Mouse (Mus musculus) forebrain, embryonic 13.5 days (tissue): ENCODE measurements at regions not wholly inside any gene's neighbourhood (a gene's known extent, or its start where the extent isn't known, plus 50 kb on each side); places are given as distances from the start of the nearest gene placed in this dataset.

ENCODE experiments used
- ATAC-seq: fragments of 200-750 bp; cut with Nextera tagmentation; 2 replicates; pipeline ENCODE4 v1.8.0; 2017
- H3K27ac ChIP-seq: fragments of 300-500 bp; sonication (generic); 2 replicates; pipeline ENCODE4 v1.5.1; 2015; ENCODE audit warnings: inconsistent platforms, mild to moderate bottlenecking, moderate library complexity
- H3K27me3 ChIP-seq: fragments of 300-500 bp; sonication (generic); 2 replicates; pipeline ENCODE4 v1.6.1; 2015; ENCODE audit warnings: mild to moderate bottlenecking, inconsistent platforms
- H3K36me3 ChIP-seq: fragments of 300-500 bp; sonication (generic); 2 replicates; pipeline ENCODE4 v1.6.1; 2015; ENCODE audit warnings: mild to moderate bottlenecking, inconsistent platforms; ENCODE audit not compliant: poor library complexity, severe bottlenecking
- H3K4me1 ChIP-seq: fragments of 300-500 bp; sonication (generic); 2 replicates; pipeline ENCODE4 v1.6.1; 2015; ENCODE audit warnings: inconsistent platforms
- H3K4me2 ChIP-seq: fragments of 300-500 bp; sonication (generic); 2 replicates; pipeline ENCODE4 v1.6.1; 2015; ENCODE audit warnings: inconsistent platforms, mild to moderate bottlenecking, moderate library complexity
- H3K4me3 ChIP-seq: fragments of 300-500 bp; sonication (generic); 2 replicates; pipeline ENCODE4 v1.5.1; 2015; ENCODE audit warnings: mild to moderate bottlenecking, inconsistent platforms
- H3K9ac ChIP-seq: fragments of 300-500 bp; sonication (generic); 2 replicates; pipeline ENCODE4 v1.6.1; 2015; ENCODE audit warnings: mild to moderate bottlenecking, inconsistent platforms
- H3K9me3 ChIP-seq: fragments of 300-500 bp; sonication (generic); replicated peaks from 2 replicates; pipeline ENCODE4 v1.6.1; 2016; ENCODE audit warnings: inconsistent platforms
- WGBS: fragments of 180-500 bp; shearing (Covaris S2); methylation state at CpG from one replicate; pipeline ENCODE4 v1.1.7; 2015; 5-methylcytosine and 5-hydroxymethylcytosine counted together

DNA sequence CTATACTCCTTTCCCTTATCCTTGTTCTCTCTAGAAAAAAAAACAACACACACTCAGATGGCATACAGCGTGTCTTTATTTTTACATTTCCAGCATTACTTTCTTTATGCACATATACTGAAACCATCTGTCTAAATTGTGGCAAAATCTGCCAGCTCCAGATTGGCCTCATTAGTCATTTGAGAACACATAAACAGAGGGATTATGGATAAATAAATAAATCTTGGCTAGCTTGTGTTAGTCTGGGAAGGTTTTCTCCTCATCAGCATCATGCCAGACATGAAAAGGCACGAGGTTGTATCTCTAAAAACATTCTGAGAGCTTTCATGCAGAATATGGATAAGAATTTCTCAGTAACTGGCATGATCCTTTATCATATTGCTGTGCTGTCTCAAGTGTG, 1369.1 kb downstream of the Slc22a22 start:
- Histone ChIP-seq H3K4me1 (no peaks in the 10 kb centered on the region), H3K27ac (no peak overlapping the region; the same call in 1 of the 2 replicates), H3K9me3 (no peaks in the 10 kb centered on the region), H3K27me3 (no peaks in the 10 kb centered on the region), H3K9ac (no peak overlapping the region), H3K36me3 (no peaks in the 10 kb centered on the region), H3K4me2 (no peak overlapping the region), H3K4me3 (no peak overlapping the region)
- peak; percentile 90 for ATAC-seq
- WGBS: 65% methylated on average over 2 of the region's 2 CpGs

DNA sequence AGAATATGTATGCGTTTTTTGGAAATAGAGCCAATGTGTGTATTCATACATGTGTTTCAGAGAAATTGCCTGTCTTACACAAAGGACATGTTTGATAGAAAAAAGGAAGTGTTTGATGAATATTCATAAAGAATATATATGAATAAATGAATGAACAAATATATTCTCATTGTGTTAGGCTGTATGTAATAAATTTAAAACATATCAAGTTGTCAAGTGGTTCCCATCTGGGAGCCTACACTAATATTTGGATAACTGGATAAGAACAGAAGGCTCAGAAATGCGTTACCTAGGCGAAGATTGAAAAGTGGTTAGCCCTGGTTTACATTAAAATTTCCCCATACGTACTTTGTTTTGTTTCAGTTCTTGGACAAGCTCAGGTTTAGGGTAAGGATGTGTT, 1369.7 kb downstream of the Slc22a22 start:
- H3K9me3 ChIP-seq: no peaks in the 10 kb centered on the region
- H3K36me3 ChIP-seq: no peaks in the 10 kb centered on the region
- H3K4me3 ChIP-seq: no peak overlapping the region
- no peaks in the 10 kb centered on the region for H3K27me3 ChIP-seq
- peak; percentile 64; the same call in 1 of the 2 replicates for ATAC-seq
- no peak overlapping the region for H3K27ac ChIP-seq
- H3K9ac ChIP-seq: no peak overlapping the region
- H3K4me1 ChIP-seq: no peaks in the 10 kb centered on the region
- no peak overlapping the region for H3K4me2 ChIP-seq
- 83% methylated on average over 4 of the region's 4 CpGs for WGBS

DNA sequence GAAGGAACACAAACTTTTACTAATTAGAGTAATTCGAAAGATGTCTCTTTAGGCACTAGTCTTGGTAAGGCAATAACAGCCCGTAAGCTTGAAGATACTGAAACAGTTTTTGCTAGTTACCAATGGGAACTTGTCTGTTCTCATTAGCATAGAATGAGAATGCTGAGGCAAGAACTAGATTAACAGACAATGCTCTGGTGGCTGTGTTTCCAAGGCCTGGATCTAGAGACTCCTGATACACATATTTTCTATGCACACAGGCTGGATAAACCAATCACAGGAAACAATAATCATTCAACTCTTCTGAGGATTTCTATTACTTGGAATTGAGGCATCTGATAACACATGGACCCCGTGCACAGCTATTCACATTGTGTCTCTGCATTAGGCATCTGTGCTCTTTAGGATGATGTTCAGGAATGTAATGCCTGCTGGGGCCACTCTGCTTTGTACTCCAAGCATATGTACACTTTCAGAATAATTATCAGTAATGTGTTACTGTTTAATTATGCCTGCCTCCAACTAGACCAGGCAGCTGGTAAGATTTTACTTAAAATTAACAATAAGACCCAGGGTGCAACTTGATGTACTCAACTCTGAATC, 1377.2 kb downstream of the Slc22a22 start:
- no peaks in the 10 kb centered on the region for H3K9me3 ChIP-seq
- H3K4me1 ChIP-seq: no peaks in the 10 kb centered on the region
- H3K27me3 ChIP-seq: no peaks in the 10 kb centered on the region
- H3K27ac ChIP-seq: no peak overlapping the region
- H3K36me3 ChIP-seq: no peaks in the 10 kb centered on the region
- 84% methylated on average over 3 of the region's 3 CpGs for WGBS
- H3K4me2 ChIP-seq: no peak overlapping the region
- no peak overlapping the region for H3K4me3 ChIP-seq
- no peak for ATAC-seq
- H3K9ac ChIP-seq: no peak overlapping the region

DNA sequence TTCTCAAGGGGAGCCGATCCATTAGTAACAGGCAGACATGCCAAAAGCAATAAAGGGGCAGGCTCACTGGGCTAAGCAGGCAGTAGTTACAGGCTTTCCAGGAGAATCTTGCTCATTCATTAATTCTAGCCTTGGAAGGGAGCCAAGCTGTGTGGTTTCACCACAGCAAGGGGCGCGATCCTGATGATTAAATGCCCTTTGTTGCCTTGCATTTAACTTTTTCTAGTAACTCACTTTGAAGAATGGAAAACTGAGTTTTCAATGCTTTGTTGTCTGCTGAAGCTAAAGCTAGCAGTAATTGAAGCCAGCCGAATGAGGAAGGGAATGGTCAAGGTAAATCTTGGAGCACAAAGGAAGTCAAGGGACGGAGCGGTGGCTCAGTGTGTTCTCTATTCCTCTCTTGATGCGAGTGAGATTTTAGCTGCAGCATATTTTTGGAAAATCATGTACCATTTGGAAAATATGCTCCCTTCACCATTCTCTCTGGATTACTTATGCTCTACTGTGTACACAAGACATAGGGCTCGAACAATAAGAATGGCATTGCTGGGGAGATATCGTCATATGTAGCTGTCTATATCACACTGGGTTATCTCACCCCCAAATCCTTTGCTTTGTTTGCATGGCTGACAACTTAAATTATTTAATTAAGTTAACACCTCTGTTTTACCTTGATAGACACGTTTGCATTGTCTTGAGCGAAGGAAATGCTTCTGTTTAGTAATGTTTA, 1399.4 kb downstream of the Slc22a22 start:
- H3K27me3 ChIP-seq: no peaks in the 10 kb centered on the region
- H3K4me3 ChIP-seq: no peak overlapping the region
- H3K4me1 ChIP-seq: peaks cover 10% of the 10 kb centered on the region
- peak overlapping the region; percentile 49 for H3K4me2 ChIP-seq
- no peaks in the 10 kb centered on the region for H3K36me3 ChIP-seq
- no peak overlapping the region for H3K9ac ChIP-seq
- peak; percentile 92 for ATAC-seq
- 23% methylated on average over 11 of the region's 11 CpGs for WGBS
- H3K27ac ChIP-seq: no peak overlapping the region
- H3K9me3 ChIP-seq: no peaks in the 10 kb centered on the region

DNA sequence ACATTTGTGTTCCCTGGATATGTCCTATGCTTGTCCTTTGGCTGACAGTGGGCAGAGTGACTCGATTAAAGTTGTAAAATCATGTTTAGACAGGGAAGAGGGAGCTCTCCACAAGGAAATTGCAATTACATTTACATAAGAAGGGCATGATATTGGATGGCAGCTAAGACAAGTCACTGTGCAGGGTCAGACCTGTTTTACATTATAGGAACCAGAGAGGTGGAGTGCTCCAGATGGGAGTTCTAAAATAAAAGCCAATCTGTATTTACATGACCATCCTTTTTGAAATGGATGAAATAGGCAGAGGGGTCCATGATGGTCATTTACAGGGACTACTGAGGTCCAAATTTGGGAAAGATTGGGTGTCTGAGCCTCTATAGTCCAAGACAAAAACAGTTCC, 1400.3 kb downstream of the Slc22a22 start:
- Histone ChIP-seq H3K36me3 (no peaks in the 10 kb centered on the region), H3K4me2 (no peak overlapping the region), H3K9ac (no peak overlapping the region), H3K9me3 (peaks cover 4% of the 10 kb centered on the region; the same call in 1 of the 2 replicates), H3K27ac (no peak overlapping the region), H3K27me3 (no peaks in the 10 kb centered on the region), H3K4me1 (peaks cover 10% of the 10 kb centered on the region), H3K4me3 (no peak overlapping the region)
- ATAC-seq: no peak
- WGBS: 60% methylated on average over 1 of the region's 1 CpGs

DNA sequence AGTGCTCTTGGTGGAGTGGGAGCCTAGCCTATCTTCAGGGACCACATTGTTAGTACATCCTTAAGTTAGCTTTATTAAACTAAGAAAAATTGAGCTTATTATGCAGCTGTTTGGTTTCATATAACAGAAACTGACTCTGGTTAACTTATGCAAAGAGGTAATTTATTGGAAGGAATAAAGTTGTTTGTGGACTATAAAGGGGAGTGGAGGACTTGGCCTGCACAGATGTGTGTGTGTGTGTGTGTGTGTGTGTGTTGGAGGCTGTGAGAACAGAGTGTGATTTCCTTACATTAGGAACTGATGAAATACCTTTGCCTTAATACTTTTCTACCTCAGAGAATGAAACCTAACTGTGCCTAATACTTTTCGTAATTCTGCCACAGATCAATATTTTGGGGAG, 1400.7 kb downstream of the Slc22a22 start:
- H3K4me2 ChIP-seq: no peak overlapping the region
- H3K4me3 ChIP-seq: no peak overlapping the region
- H3K9me3 ChIP-seq: peaks cover 4% of the 10 kb centered on the region; the same call in 1 of the 2 replicates
- no peak overlapping the region for H3K27ac ChIP-seq
- no peak for ATAC-seq
- peaks cover 10% of the 10 kb centered on the region for H3K4me1 ChIP-seq
- WGBS: 93% methylated on average over 1 of the region's 1 CpGs
- no peaks in the 10 kb centered on the region for H3K27me3 ChIP-seq
- no peaks in the 10 kb centered on the region for H3K36me3 ChIP-seq
- no peak overlapping the region for H3K9ac ChIP-seq

DNA sequence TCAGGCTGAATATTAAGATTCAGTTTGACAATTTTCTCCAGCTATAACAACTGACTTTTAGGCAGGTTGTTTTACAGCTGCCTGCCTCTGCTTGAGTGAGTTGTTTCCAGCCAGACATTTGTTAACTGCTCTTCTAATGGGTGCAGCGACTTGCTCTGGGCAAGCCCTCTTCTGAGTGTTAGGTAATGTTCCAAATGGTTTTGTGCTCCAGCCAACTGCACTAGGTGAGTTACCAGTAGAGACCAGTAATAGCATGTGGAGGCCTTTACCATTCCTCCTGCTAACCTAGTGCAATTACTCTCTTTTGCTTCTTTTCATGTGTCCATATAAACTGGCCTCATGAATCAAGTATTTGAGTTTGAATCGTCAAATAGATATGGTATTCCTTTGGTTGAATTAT, 1407.9 kb downstream of the Slc22a22 start:
- WGBS: 88% methylated on average over 2 of the region's 2 CpGs
- Histone ChIP-seq H3K27ac (no peak overlapping the region), H3K27me3 (no peaks in the 10 kb centered on the region), H3K9ac (no peak overlapping the region), H3K36me3 (no peaks in the 10 kb centered on the region), H3K4me1 (no peaks in the 10 kb centered on the region), H3K9me3 (peaks cover 4% of the 10 kb centered on the region; the same call in 1 of the 2 replicates), H3K4me3 (no peak overlapping the region), H3K4me2 (no peak overlapping the region)
- ATAC-seq: no peak

DNA sequence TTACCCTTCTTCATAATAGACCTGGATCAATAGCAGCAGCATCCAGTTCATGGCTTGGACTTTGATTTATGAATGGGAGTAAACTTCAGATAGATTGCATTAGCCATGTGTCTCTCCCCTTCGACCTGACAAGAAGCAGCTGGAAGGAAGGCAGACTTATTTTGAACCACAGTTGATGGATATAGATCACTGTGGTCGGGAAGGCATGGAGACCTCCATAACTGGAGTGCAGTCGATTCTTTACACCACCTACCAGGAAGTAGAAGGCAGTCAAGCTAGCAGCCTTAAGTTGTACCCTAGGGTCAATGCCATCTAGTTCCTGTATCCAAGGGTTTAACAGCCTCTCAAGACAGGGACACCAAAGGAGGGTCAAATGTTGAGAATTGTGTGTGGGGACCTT, 1410.2 kb downstream of the Slc22a22 start:
- ATAC-seq: no peak
- H3K9me3 ChIP-seq: no peaks in the 10 kb centered on the region
- WGBS: 84% methylated on average over 3 of the region's 3 CpGs
- no peak overlapping the region for H3K4me3 ChIP-seq
- H3K27me3 ChIP-seq: no peaks in the 10 kb centered on the region
- H3K4me2 ChIP-seq: no peak overlapping the region
- H3K27ac ChIP-seq: no peak overlapping the region
- H3K36me3 ChIP-seq: no peaks in the 10 kb centered on the region
- H3K9ac ChIP-seq: no peak overlapping the region
- H3K4me1 ChIP-seq: no peaks in the 10 kb centered on the region

DNA sequence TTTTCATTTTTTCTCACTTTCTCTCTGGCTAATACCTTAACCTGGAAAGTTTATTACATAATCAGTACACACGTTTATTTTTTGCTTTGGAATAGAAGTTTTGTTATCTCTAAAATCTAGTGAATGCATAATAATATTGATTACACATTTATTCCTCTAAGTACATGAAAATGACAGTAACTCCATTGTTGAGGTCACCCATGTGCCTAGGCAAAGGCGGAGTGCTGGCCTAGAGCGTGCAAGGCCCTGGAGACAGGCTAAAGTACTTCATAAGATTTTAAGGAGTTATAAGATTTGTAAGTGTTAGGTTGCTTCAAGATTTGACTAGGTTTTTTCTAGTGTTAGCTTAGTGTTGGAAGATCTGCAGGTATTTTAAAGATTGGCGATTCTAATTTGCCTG, 1410.9 kb downstream of the Slc22a22 start:
- H3K9ac ChIP-seq: no peak overlapping the region
- no peak overlapping the region for H3K27ac ChIP-seq
- H3K36me3 ChIP-seq: no peaks in the 10 kb centered on the region
- H3K9me3 ChIP-seq: no peaks in the 10 kb centered on the region
- no peak for ATAC-seq
- no peak overlapping the region for H3K4me2 ChIP-seq
- 75% methylated on average over 4 of the region's 4 CpGs for WGBS
- no peak overlapping the region for H3K4me3 ChIP-seq
- H3K4me1 ChIP-seq: no peaks in the 10 kb centered on the region
- no peaks in the 10 kb centered on the region for H3K27me3 ChIP-seq

DNA sequence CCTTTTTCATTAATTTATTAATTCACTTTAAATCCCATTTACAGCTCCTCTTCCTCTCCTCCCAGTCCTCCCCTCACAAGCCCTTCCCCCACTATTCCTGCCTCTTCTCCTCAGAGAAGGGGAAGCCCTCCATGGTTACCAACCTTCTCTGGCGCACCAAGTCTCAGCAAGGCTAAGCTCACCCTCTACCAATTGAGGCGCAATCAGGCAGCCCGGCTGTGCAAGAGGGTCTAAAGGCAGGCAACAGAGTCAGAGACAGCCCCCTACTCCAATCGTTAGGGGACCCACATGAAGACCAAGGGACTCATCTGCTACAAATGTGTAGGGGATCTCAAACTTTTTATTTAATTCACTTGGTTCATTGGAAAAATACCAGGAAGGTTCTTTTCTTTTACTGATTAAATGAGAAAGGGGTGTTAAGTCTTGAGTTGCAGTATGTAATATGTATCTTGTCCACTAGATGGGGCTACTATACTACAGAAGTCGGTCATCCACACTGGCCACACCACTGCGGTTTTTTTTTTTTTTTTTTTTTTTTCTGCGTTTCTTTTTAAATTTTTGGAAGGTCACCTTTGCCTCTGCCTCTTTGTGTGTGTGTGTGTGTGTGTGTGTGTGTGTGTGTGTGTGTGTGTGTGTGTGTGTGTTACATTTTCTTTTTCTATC, 1411.4 kb downstream of the Slc22a22 start:
- no peak overlapping the region for H3K4me3 ChIP-seq
- no peak overlapping the region for H3K4me2 ChIP-seq
- ATAC-seq: peak; percentile 85
- H3K36me3 ChIP-seq: no peaks in the 10 kb centered on the region
- no peaks in the 10 kb centered on the region for H3K27me3 ChIP-seq
- H3K27ac ChIP-seq: no peak overlapping the region
- H3K4me1 ChIP-seq: no peaks in the 10 kb centered on the region
- H3K9ac ChIP-seq: no peak overlapping the region
- H3K9me3 ChIP-seq: no peaks in the 10 kb centered on the region
- 37% methylated on average over 7 of the region's 7 CpGs for WGBS

DNA sequence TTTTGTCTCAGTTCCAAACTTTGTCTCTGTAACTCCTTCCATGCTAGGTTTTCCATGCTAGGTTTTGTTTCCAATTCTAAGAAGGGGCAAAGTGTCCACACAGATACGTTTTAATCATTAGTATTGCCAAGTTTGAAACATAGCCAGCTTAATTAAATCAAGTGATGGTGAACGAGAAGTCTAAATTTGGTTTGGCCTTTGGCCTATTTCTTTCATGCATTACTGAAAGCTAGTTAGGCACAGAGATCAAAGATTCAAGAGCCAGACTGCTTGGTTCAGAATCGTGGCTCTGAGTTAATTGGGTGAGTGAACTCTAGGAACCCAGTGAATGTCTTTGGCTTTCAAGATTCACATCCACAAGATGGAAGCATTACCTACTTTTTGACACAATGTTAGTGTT, 1414.8 kb downstream of the Slc22a22 start:
- Histone ChIP-seq H3K9ac (no peak overlapping the region), H3K4me1 (no peaks in the 10 kb centered on the region), H3K9me3 (no peaks in the 10 kb centered on the region), H3K4me2 (no peak overlapping the region), H3K27ac (no peak overlapping the region), H3K4me3 (no peak overlapping the region), H3K27me3 (no peaks in the 10 kb centered on the region), H3K36me3 (no peaks in the 10 kb centered on the region)
- no peak for ATAC-seq
- 40% methylated on average over 3 of the region's 3 CpGs for WGBS

DNA sequence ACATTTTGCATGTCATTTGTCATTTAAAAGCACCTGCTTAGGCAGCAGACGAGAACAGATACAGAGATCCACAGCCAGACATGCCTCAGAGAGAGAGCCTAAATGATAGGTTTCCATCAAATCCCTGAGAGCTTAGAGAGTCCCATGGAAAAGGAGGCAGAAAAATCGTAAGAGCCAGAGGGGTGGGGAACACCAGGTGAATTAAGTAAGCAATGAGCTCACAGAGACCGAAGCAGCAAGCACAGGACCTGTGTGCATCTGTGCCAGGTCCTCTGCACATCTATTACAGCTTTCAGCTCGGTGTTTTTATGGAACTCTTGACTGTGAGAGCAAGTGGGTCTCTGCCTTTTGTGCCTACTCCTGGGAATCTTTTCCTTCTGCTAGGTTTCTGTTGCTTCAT, 1416.1 kb downstream of the Slc22a22 start:
- Histone ChIP-seq H3K4me3 (no peak overlapping the region), H3K9me3 (no peaks in the 10 kb centered on the region), H3K9ac (no peak overlapping the region), H3K4me2 (no peak overlapping the region), H3K27me3 (no peaks in the 10 kb centered on the region), H3K4me1 (no peaks in the 10 kb centered on the region), H3K27ac (no peak overlapping the region), H3K36me3 (no peaks in the 10 kb centered on the region)
- 69% methylated on average over 4 of the region's 4 CpGs for WGBS
- no peak for ATAC-seq
